Mouse (Mus musculus) urinary bladder, adult 18-20 months (tissue): ENCODE data around the gene Vat1.
"Not testable (repeated sequence)": the region's sequence is repeated elsewhere in the genome, so short reads cannot be mapped to it uniquely, and the experiment has no call there.

ENCODE experiments used
- DNase-seq, 2 experiments: peaks; one replicate each; pipeline ENCODE4 v3.0.0; 2022; ENCODE audit warnings: low spot score in 2 of 2, mixed read lengths in 2 of 2

Vat1 gene

GRCm38 (mm10) chr11:101465869-101466551, at the start of gene Vat1:
Vat1 (minus strand) TSS chr11:101466230.
- DNase-seq: peak; percentile 67 to 69

GRCm38 (mm10) chr11:101507090-101507489, 41.1 kb upstream of the Vat1 start:
- no peak for DNase-seq

GRCm38 (mm10) chr11:101506269-101506780, 40.3 kb upstream of the Vat1 start:
- no peak for DNase-seq

- DNase-seq: no peak
Observed at GRCm38 (mm10) chr11:101486126-101486525, 20.1 kb upstream of the Vat1 start.

- DNase-seq: no peak
Observed at GRCm38 (mm10) chr11:101485509-101486028, 19.5 kb upstream of the Vat1 start.

- DNase-seq: no peak
Observed at GRCm38 (mm10) chr11:101484814-101485213, 18.8 kb upstream of the Vat1 start.

GRCm38 (mm10) chr11:101484245-101484644, 18.2 kb upstream of the Vat1 start:
- no peak for DNase-seq

GRCm38 (mm10) chr11:101483804-101484203, 17.8 kb upstream of the Vat1 start:
- no peak for DNase-seq

GRCm38 (mm10) chr11:101480912-101481311, 14.9 kb upstream of the Vat1 start:
- DNase-seq: no peak

GRCm38 (mm10) chr11:101479171-101479635, 13.2 kb upstream of the Vat1 start:
- no peak for DNase-seq

- no peak for DNase-seq
Observed at GRCm38 (mm10) chr11:101477552-101478211, 11.7 kb upstream of the Vat1 start.

- no peak for DNase-seq
Observed at GRCm38 (mm10) chr11:101477194-101477551, 11.1 kb upstream of the Vat1 start.

GRCm38 (mm10) chr11:101476361-101476760, 10.3 kb upstream of the Vat1 start:
- not testable (repeated sequence) for DNase-seq

GRCm38 (mm10) chr11:101474298-101474697, 8.3 kb upstream of the Vat1 start:
- DNase-seq: no peak

- not testable (repeated sequence) for DNase-seq
Observed at GRCm38 (mm10) chr11:101473686-101474085, 7.7 kb upstream of the Vat1 start.

- DNase-seq: no peak
Observed at GRCm38 (mm10) chr11:101472336-101472735, 6.3 kb upstream of the Vat1 start.

- no peak for DNase-seq
Observed at GRCm38 (mm10) chr11:101471926-101472325, 5.9 kb upstream of the Vat1 start.

- DNase-seq: no peak
Observed at GRCm38 (mm10) chr11:101470206-101470605, 4.2 kb upstream of the Vat1 start.

- DNase-seq: no peak
Observed at GRCm38 (mm10) chr11:101469155-101469554, 3.1 kb upstream of the Vat1 start.

GRCm38 (mm10) chr11:101468731-101469130, 2.7 kb upstream of the Vat1 start:
- no peak for DNase-seq

GRCm38 (mm10) chr11:101468263-101468688, 2.2 kb upstream of the Vat1 start:
- DNase-seq: no peak

- peak; percentile 59 to 73 for DNase-seq
Observed at GRCm38 (mm10) chr11:101467477-101468262, 1.6 kb upstream of the Vat1 start.
